Mouse (Mus musculus) megakaryocyte progenitor cell, adult 5-6 weeks (primary cell): ENCODE measurements at regions not wholly inside any gene's neighbourhood (a gene's known extent, or its start where the extent isn't known, plus 50 kb on each side); places are given as distances from the start of the nearest gene placed in this dataset.

ENCODE experiments used
- ATAC-seq: replicated peaks from 2 replicates; pipeline ENCODE4 v1.8.0; 2016; ENCODE audit warnings: mild to moderate bottlenecking, moderate TSS enrichment, inconsistent platforms; ENCODE audit not compliant: poor library complexity

- ATAC-seq: no peak
Observed at GRCm38 (mm10) chr14:76917139-76917929, 119.2 kb upstream of the Ccdc122 start.

DNA sequence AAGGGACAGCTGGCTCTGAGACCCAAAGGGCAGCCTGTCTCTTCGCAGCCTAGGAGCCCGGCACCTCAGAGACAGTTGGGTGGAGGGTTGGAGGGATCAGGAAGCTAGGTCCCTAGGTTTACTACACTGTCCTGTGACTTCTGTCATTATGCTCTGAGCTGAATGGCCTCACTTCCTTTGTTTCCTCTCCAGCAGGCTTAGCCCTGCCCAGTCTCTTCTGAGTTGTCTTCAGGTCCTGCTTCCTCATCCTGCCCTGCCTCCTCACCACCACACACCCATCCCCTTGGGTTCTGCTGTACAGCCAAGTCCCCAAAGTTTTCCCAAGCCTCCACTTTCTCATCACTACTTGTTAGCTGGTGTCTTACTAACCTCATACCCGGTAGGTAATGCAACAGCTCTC lies 122.7 kb upstream of the Ccdc122 start:
- ATAC-seq: peak; percentile 83

- peak; percentile 59; the same call in 1 of the 2 replicates for ATAC-seq
Observed at GRCm38 (mm10) chr14:76912301-76913001, 124.1 kb upstream of the Ccdc122 start.

DNA sequence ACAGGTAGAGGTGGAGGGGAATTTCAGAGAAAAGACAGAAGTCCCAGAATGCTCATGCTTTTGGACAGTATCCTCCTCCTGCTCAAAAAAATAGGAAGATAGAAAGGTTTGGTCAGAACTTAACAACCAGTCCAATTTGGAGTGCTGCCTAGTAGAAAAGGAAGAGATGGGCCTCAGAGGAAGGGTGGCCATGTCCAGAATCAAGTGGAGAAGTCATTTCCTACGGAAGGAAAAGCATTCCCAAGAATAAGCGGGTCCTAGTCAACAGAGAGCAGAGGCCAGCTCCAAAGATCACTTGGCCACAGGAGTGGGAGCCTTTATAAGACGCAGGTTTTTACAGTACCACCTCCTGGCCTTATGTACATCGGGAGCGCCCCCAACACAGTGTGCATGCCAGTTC lies 125.3 kb upstream of the Ccdc122 start:
- ATAC-seq: no peak

GRCm38 (mm10) chr14:76910186-76910585 lies 126.4 kb upstream of the Ccdc122 start:
- ATAC-seq: no peak

DNA sequence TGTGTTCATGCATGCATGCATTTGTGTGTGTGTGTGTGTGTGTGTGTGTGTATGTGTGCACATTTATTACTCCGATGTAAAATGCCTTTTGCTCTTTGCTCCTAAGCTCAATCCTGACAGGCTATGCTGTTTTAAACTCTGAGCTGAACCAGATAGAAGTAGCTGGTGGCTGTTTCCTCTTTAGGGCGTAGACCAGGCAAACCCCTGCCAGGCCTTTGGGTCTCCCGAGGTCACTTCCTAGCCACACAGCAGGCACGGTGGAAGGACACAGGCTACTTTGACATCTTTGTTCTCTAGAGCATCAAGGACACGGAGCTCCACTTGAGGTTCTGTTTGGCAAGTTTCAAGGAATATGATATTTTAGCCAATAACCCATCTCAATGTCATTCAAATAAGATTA lies 128.6 kb upstream of the Ccdc122 start:
- no peak for ATAC-seq

DNA sequence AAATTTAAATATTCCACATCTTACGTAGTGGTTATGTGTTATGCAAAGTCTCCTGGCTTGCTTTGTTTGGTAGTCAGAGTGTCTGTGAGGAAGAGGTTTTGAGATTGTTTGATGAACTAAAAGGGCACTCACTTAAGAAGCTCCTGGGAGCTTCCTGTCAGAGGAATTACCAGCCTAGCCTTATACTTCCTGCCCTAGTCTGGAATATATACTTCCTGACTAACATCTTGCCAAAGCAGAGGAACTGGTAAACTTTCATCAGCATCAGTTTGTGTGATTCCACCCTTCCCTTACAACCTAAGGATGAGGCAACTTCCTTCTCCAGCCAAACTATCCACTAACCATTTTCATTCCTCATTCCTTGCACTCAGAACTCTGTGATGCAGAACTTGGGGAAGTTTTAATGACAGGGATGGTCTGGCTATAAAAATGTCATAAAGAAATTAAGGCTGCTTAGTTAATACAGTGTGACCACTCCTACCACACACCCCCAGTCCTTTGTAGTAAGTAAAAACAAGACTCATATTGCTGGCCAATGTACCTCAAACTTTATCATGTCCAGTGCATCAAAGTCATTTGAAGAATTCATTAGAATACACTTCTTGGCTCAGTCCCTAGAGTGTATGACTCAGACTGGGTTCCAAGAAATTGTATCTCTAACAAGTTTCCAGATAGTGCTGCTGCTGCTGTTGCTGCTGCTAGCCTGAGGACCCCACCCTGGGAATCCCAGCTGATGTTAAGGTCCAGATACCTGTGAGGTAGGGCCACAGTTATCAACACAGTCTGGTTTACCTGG lies 133.4 kb upstream of the Ccdc122 start:
- ATAC-seq: no peak

GRCm38 (mm10) chr14:76901490-76901889 lies 135.1 kb upstream of the Ccdc122 start:
- no peak for ATAC-seq

DNA sequence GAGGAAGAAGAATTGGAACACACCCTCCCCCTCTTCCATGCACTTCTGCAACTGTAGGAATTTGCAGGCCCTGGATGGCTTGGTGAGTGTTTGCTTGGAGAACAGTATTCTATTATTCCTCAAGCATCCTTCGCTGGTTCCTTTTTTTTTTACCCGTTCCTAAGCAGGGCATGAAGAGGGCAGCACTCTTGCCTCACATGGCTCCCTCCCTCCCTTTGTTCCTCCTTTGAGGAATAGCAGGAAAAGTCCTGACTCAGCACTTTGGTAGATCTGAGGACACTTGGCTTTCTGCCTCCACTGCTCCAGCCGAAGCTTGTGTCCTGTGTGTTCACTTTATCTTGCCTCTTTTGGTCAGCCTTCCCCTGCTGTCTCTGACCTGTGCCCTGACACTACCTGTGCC lies 137.2 kb upstream of the Ccdc122 start:
- peak; percentile 29; the same call in 1 of the 2 replicates for ATAC-seq

DNA sequence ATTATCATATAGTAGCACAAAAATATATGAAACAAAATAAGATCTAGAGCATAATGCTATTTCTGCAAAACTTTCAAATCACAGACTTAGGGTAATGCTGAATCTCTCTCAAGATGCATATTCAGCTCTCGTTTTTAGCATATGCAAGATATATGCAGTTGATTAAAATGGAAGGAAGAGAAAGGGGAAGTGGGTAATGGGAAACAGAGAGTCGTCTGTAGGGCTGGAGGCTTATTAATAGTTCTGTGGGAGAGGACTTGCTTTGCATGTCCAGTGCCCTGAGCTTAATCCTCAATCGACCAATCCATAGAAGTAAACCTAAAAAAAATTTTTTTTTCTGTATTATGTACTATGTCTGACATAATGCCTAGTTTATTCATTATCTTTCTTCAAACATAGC lies 148.9 kb upstream of the Ccdc122 start:
- ATAC-seq: peak; percentile 52; the same call in 1 of the 2 replicates

GRCm38 (mm10) chr14:76887201-76887600 lies 149.4 kb upstream of the Ccdc122 start:
- ATAC-seq: no peak

GRCm38 (mm10) chr14:76883231-76883651 lies 153.3 kb upstream of the Ccdc122 start:
- peak; percentile 95 for ATAC-seq

DNA sequence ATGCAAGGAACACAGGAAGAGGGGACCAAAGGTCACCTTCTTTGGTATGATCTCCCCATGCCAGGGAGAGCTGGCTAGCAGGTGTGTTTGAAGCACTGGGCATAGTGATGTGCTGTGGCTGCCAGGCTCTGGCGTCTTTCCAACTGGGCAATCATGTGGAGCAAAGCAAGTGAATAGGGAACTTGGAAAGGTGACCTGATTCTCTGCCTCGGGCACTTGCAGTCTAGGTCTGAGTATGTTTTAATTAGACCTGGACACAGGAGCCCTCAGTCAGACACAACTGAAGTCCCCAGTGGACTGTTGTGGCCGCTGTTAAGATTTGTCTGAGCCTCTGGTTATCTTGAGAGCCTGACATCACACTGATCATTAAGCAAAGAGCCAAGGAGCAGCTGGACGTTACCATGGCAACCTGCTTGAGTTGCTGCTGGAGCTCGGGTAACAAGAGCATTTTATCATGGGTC lies 153.8 kb upstream of the Ccdc122 start:
- peak; percentile 45 for ATAC-seq

GRCm38 (mm10) chr14:76880851-76881250 lies 155.7 kb upstream of the Ccdc122 start:
- no peak for ATAC-seq

- no peak for ATAC-seq
Observed at GRCm38 (mm10) chr14:76877306-76877705, 159.3 kb upstream of the Ccdc122 start.

DNA sequence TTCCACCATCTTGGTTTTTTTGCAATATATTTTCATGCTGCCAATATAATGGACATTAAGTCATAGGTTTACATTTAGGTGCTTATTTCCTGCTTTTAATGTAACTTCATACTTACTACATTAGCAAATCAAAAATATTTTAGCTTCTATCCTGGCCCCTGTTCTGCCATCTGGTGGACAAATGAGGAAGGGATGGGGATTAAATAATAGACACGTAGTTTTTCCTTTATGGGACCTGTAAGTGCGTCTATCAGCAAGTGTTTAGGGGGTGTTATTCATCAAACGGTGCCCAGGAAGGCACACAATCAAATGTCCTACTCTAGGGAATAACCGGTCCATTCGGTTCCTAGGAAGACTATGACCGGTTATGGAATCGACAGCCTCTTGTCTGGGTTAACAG lies 160.6 kb upstream of the Ccdc122 start:
- peak; percentile 69 for ATAC-seq

GRCm38 (mm10) chr14:76875266-76875900 lies 161.2 kb upstream of the Ccdc122 start:
- ATAC-seq: no peak

DNA sequence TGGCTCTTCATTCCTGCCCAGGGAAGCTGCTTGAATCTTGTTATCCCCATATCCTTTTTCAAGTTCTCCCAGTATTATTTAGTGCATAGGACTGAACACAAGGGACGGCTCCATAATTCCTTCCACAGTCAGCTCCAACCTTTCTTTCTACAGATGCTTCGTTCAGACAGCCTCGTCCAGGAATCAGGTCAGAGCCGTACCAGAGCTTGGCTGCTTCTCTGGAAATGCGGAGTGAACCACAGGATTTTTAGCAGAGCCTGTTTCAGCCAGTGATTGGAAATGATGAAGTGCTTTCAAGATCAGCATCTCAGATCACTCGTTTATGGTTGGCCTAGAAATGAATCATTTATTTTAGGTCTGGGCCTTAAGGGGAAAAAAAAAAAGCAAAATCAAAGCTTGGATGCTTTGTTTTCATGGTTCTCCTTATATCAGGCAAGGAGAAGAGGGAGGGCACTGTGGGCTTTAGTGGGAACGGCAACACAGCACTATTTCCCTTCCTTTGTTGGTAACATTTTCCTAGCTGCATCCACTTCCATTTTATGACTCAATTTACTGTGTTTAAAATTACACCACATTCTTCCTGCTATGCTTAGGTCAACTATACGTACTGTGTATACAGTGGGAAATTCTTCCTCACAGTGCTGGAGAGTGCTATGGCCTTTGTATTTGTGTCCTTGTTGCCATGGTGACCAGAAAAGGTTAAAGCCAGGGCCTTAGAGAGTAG lies 161.9 kb upstream of the Ccdc122 start:
- ATAC-seq: peak; percentile 48

DNA sequence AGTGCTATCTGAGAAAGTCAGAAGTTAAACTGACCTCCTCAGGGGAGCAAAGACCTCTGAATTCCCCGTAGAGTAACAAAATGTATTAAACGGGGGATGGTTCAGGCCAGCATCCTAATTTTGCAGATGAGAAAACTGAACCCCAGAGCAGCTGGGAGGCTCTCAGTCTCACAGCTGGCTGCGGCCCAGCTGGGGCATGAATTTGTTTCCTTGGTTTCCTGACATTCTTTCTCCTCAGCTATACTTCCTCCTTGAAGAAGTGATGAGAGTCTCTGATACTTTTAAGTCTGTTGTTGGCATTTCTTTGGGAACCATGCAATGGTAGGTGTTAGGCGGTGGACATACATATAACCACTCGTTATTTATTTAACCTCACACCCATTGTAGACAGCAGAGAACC lies 162.9 kb upstream of the Ccdc122 start:
- ATAC-seq: 0 out of 2 replicates have a peak, but pooled peaks have one; percentile 37

GRCm38 (mm10) chr14:76872976-76873375 lies 163.6 kb upstream of the Ccdc122 start:
- no peak for ATAC-seq
